Mouse (Mus musculus) midbrain, embryonic 11.5 days (tissue): ENCODE measurements at regions not wholly inside any gene's neighbourhood (a gene's known extent, or its start where the extent isn't known, plus 50 kb on each side); places are given as distances from the start of the nearest gene placed in this dataset.
A peak's percentile ranks its signal among the peaks of the same experiment; 100 is the strongest.

Source experiments
- ATAC-seq: fragments of 200-750 bp; cut with Nextera tagmentation; 2 replicates; pipeline ENCODE4 v1.8.0; 2017; ENCODE audit warnings: moderate TSS enrichment, moderate library complexity; ENCODE audit not compliant: low FRiP score
- DNase-seq: peaks from one replicate; pipeline ENCODE4 v3.0.0; 2015; ENCODE audit warnings: low spot score; ENCODE audit errors: missing footprints
- H3K27ac ChIP-seq: fragments of 300-500 bp; sonication (generic); 2 replicates; pipeline ENCODE4 v1.5.1; 2014; ENCODE audit warnings: low read depth, low read length
- H3K27me3 ChIP-seq: fragments of 300-500 bp; sonication (generic); 2 replicates; pipeline ENCODE4 v1.6.1; 2014; ENCODE audit warnings: mild to moderate bottlenecking, low read length, moderate library complexity, mixed read lengths; ENCODE audit not compliant: control insufficient read depth, insufficient read depth
- H3K36me3 ChIP-seq: fragments of 300-500 bp; sonication (generic); 2 replicates; pipeline ENCODE4 v1.6.1; 2014; ENCODE audit warnings: mild to moderate bottlenecking, low read length, moderate library complexity, mixed read lengths; ENCODE audit not compliant: control insufficient read depth, insufficient read depth
- H3K4me1 ChIP-seq: fragments of 300-500 bp; sonication (generic); 2 replicates; pipeline ENCODE4 v1.6.1; 2014; ENCODE audit warnings: low read length; ENCODE audit not compliant: control insufficient read depth, insufficient read depth
- H3K4me2 ChIP-seq: fragments of 300-500 bp; sonication (generic); 2 replicates; pipeline ENCODE4 v1.6.1; 2014; ENCODE audit warnings: mild to moderate bottlenecking, moderate library complexity
- H3K4me3 ChIP-seq: fragments of 300-500 bp; sonication (generic); 2 replicates; pipeline ENCODE4 v1.5.1; 2014; ENCODE audit warnings: low read depth, low read length
- H3K9ac ChIP-seq: fragments of 300-500 bp; sonication (generic); 2 replicates; pipeline ENCODE4 v1.6.1; 2014; ENCODE audit warnings: low read length
- H3K9me3 ChIP-seq: fragments of 300-500 bp; sonication (generic); 2 replicates; pipeline ENCODE4 v1.6.1; 2016; ENCODE audit warnings: low read length; ENCODE audit not compliant: control insufficient read depth
- WGBS: fragments of 180-500 bp; shearing (Covaris S2); extraction: QIAGEN DNeasy Blood & Tissue Kit; methylation state at CpG from one replicate; pipeline ENCODE4 v1.1.7; 2014; 5-methylcytosine and 5-hydroxymethylcytosine counted together

GRCm38 (mm10) chr9:87970586-87970985, 239.5 kb upstream of the Tbx18 start:
- H3K36me3 ChIP-seq: no peaks in the 10 kb centered on the region
- H3K27ac ChIP-seq: no peak overlapping the region
- no peak overlapping the region for H3K9ac ChIP-seq
- H3K4me2 ChIP-seq: no peak overlapping the region
- ATAC-seq (no peak), DNase-seq (no peak)
- no peaks in the 10 kb centered on the region for H3K27me3 ChIP-seq
- no peaks in the 10 kb centered on the region for H3K4me1 ChIP-seq
- no peak overlapping the region for H3K4me3 ChIP-seq
- no peaks in the 10 kb centered on the region for H3K9me3 ChIP-seq

- ATAC-seq (no peak), DNase-seq (no peak)
- whole genome bisulfite sequencing: 92% methylated on average over 3 of the region's 3 CpGs
- H3K4me2 ChIP-seq: no peak overlapping the region
- H3K27me3 ChIP-seq: no peaks in the 10 kb centered on the region
- H3K9ac ChIP-seq: no peak overlapping the region
- H3K4me3 ChIP-seq: no peak overlapping the region
- H3K9me3 ChIP-seq: no peaks in the 10 kb centered on the region
- H3K4me1 ChIP-seq: no peaks in the 10 kb centered on the region
- no peaks in the 10 kb centered on the region for H3K36me3 ChIP-seq
- H3K27ac ChIP-seq: no peak overlapping the region
Measured at GRCm38 (mm10) chr9:87971791-87972190, 240.7 kb upstream of the Tbx18 start.

DNA sequence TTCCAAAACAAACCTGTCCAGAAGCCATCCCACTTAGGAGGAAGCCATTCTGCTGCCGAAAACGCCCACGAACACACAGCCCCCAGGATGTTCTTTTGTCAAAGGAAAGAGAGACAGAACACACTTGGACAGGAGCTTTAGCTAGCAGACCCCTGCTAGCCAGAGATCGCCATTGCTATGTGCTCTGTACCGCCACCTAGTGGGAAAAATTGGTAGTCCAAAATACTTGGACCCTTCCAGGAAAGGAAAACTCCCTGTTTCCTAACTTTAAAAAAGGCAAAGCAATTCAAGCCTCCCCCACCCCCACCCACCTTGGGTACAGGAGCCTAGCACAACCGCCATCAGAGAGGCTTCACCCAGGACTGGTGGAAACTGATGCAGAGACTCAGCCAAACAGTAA, 242.5 kb upstream of the Tbx18 start:
- peak; percentile 42; the same call in 1 of the 2 replicates for ATAC-seq
- Histone ChIP-seq H3K4me3 (no peak overlapping the region), H3K4me1 (no peaks in the 10 kb centered on the region), H3K9ac (no peak overlapping the region), H3K4me2 (no peak overlapping the region), H3K36me3 (no peaks in the 10 kb centered on the region), H3K27ac (no peak overlapping the region), H3K9me3 (no peaks in the 10 kb centered on the region), H3K27me3 (no peaks in the 10 kb centered on the region)
- DNase-seq: peak; percentile 95
- WGBS: 31% methylated on average over 6 of the region's 6 CpGs

DNA sequence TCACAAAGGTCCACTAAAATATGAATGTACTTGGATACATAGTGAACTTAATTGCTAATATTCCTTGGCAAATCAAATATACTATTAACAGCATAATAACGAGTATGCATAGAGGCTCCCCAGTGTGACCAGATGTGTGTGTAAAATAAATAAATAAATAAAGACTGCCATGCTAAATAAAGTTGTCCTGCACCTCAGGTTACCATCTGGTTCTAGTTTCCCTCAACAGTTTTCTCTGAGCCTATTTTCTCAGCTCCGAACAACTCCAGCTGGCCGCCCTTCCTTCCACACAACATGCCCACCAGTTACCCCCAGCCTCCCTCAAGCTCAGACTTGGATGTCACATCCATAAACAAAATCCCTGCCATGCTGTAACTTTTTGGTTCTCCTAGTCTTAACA, 253.8 kb upstream of the Tbx18 start:
- Histone ChIP-seq H3K36me3 (no peaks in the 10 kb centered on the region), H3K27me3 (no peaks in the 10 kb centered on the region), H3K4me2 (no peak overlapping the region), H3K9me3 (no peaks in the 10 kb centered on the region), H3K9ac (no peak overlapping the region), H3K4me1 (no peaks in the 10 kb centered on the region), H3K27ac (no peak overlapping the region), H3K4me3 (no peak overlapping the region)
- DNase-seq (no peak), ATAC-seq (no peak)
- WGBS: 80% methylated on average over 3 of the region's 3 CpGs

GRCm38 (mm10) chr9:87985439-87985838, 254.4 kb upstream of the Tbx18 start:
- Histone ChIP-seq H3K9ac (no peak overlapping the region), H3K9me3 (no peaks in the 10 kb centered on the region), H3K4me1 (no peaks in the 10 kb centered on the region), H3K27ac (no peak overlapping the region), H3K36me3 (no peaks in the 10 kb centered on the region), H3K4me3 (no peak overlapping the region), H3K4me2 (no peak overlapping the region), H3K27me3 (no peaks in the 10 kb centered on the region)
- WGBS: 74% methylated on average over 4 of the region's 4 CpGs
- no peak for ATAC-seq
- DNase-seq: no peak

GRCm38 (mm10) chr9:88005945-88006700, 275.1 kb upstream of the Tbx18 start:
- H3K4me1 ChIP-seq: no peaks in the 10 kb centered on the region
- no peaks in the 10 kb centered on the region for H3K36me3 ChIP-seq
- 89% methylated on average over 8 of the region's 8 CpGs for WGBS
- H3K27me3 ChIP-seq: no peaks in the 10 kb centered on the region
- no peak overlapping the region for H3K4me3 ChIP-seq
- H3K4me2 ChIP-seq: no peak overlapping the region
- no peak overlapping the region for H3K9ac ChIP-seq
- H3K27ac ChIP-seq: no peak overlapping the region
- no peak for DNase-seq
- no peak for ATAC-seq
- no peaks in the 10 kb centered on the region for H3K9me3 ChIP-seq

DNA sequence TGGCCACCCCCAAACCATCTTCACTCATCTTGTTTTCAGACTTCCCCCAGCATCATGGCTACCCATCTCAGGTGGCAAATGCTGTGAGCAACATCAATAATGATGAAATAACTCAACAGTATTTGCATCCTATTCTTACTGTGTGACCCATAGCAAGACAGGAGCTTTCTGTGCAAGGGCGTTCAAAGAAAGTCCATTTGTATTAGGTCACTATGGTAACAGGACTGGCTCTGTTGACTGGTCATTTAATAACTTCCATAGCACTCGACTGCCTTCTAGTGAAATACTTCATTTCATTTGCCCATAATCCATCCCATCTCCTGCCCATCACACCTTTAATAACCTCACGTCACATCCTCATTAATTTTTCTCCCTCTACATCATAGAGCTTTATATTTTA, 292.7 kb upstream of the Tbx18 start:
- Histone ChIP-seq H3K27ac (no peak overlapping the region), H3K27me3 (no peaks in the 10 kb centered on the region), H3K36me3 (no peaks in the 10 kb centered on the region), H3K9ac (no peak overlapping the region), H3K4me1 (no peaks in the 10 kb centered on the region), H3K4me2 (no peak overlapping the region), H3K4me3 (no peak overlapping the region), H3K9me3 (no peaks in the 10 kb centered on the region)
- WGBS: 81% methylated on average over 3 of the region's 3 CpGs
- DNase-seq (no peak), ATAC-seq (no peak)

- ATAC-seq (no peak), DNase-seq (no peak)
- no peak overlapping the region for H3K4me2 ChIP-seq
- 53% methylated on average over 2 of the region's 2 CpGs for WGBS
- H3K27me3 ChIP-seq: no peaks in the 10 kb centered on the region
- H3K9me3 ChIP-seq: no peaks in the 10 kb centered on the region
- H3K27ac ChIP-seq: no peak overlapping the region
- no peak overlapping the region for H3K9ac ChIP-seq
- no peaks in the 10 kb centered on the region for H3K4me1 ChIP-seq
- H3K4me3 ChIP-seq: no peak overlapping the region
- H3K36me3 ChIP-seq: no peaks in the 10 kb centered on the region
Measured at GRCm38 (mm10) chr9:88025936-88026335, 294.9 kb upstream of the Tbx18 start.

- H3K4me3 ChIP-seq: no peak overlapping the region
- 88% methylated on average over 6 of the region's 6 CpGs for WGBS
- ATAC-seq (no peak), DNase-seq (no peak)
- no peaks in the 10 kb centered on the region for H3K27me3 ChIP-seq
- no peak overlapping the region for H3K4me2 ChIP-seq
- H3K36me3 ChIP-seq: no peaks in the 10 kb centered on the region
- no peak overlapping the region for H3K27ac ChIP-seq
- no peaks in the 10 kb centered on the region for H3K4me1 ChIP-seq
- no peaks in the 10 kb centered on the region for H3K9me3 ChIP-seq
- H3K9ac ChIP-seq: no peak overlapping the region
Measured at GRCm38 (mm10) chr9:88030509-88031148, 296.4 kb upstream of the Nt5e start.
